Mouse (Mus musculus) adrenal gland, postnatal 25 days (tissue): Measurements from ENCODE around the gene Abr. TPM values are rescaled to one million over a fixed set of nuclear protein-coding genes. Genes with fewer than 3 reads are reported as not detected.

ENCODE experiments used
- DNase-seq: peaks from one replicate; pipeline ENCODE4 v3.0.0; 2021; ENCODE audit warnings: mixed read lengths
- total RNA-seq: library from RNA; stranded (reverse); gene quantifications from 2 replicates; pipeline ENCODE4 v1.2.3, GENCODE M21; 2021

Abr gene
- total RNA-seq, 1 experiment from 2014 or later, result 55.3 TPM

- no peak for DNase-seq
Observed at GRCm38 (mm10) chr11:76493167-76493566, 128.9 kb downstream of the Abr start.

GRCm38 (mm10) chr11:76491817-76492216 is 130.3 kb downstream of the Abr start:
- no peak for DNase-seq

- no peak for DNase-seq
Observed at GRCm38 (mm10) chr11:76489407-76489806, 132.7 kb downstream of the Abr start.

- no peak for DNase-seq
Observed at GRCm38 (mm10) chr11:76487024-76487423, 135.1 kb downstream of the Abr start.

- no peak for DNase-seq
Observed at GRCm38 (mm10) chr11:76484033-76484432, 138.1 kb downstream of the Abr start.

GRCm38 (mm10) chr11:76483171-76483727 is 138.9 kb downstream of the Abr start:
- DNase-seq, result no peak

GRCm38 (mm10) chr11:76482697-76483096 is 139.4 kb downstream of the Abr start:
- DNase-seq, result no peak

GRCm38 (mm10) chr11:76482183-76482582 is 139.9 kb downstream of the Abr start:
- DNase-seq, result no peak

GRCm38 (mm10) chr11:76479729-76480128 is 142.4 kb downstream of the Abr start:
- DNase-seq, result peak; percentile 28

- DNase-seq, result no peak
Observed at GRCm38 (mm10) chr11:76478676-76479655, 143.1 kb downstream of the Abr start.

- DNase-seq, result no peak
Observed at GRCm38 (mm10) chr11:76477095-76477525, 145.0 kb downstream of the Abr start.

- DNase-seq, result no peak
Observed at GRCm38 (mm10) chr11:76476376-76477094, 145.6 kb downstream of the Abr start.

- no peak for DNase-seq
Observed at GRCm38 (mm10) chr11:76472617-76473016, 149.5 kb downstream of the Abr start.

GRCm38 (mm10) chr11:76469311-76469998 is 152.7 kb downstream of the Abr start:
- DNase-seq, result peak; percentile 75

GRCm38 (mm10) chr11:76468347-76468746 is 153.8 kb downstream of the Abr start:
- DNase-seq, result peak; percentile 31

GRCm38 (mm10) chr11:76467487-76468005 is 154.6 kb downstream of the Abr start:
- no peak for DNase-seq

- no peak for DNase-seq
Observed at GRCm38 (mm10) chr11:76467073-76467472, 155.0 kb downstream of the Abr start.

- DNase-seq, result no peak
Observed at GRCm38 (mm10) chr11:76465879-76466278, 156.2 kb downstream of the Abr start.

GRCm38 (mm10) chr11:76461696-76462095 is 160.4 kb downstream of the Abr start:
- DNase-seq, result no peak

GRCm38 (mm10) chr11:76461201-76461600 is 160.9 kb downstream of the Abr start:
- DNase-seq, result no peak

GRCm38 (mm10) chr11:76459489-76459888 is 162.6 kb downstream of the Abr start:
- no peak for DNase-seq

- no peak for DNase-seq
Observed at GRCm38 (mm10) chr11:76458730-76459129, 163.4 kb downstream of the Abr start.
